Mouse (Mus musculus) brain, embryonic 14.5 days (tissue): Measurements from ENCODE around the gene Esrrg.

Experiments used
- CTCF ChIP-seq: fragments of 200-500 bp; IDR thresholded peaks from 2 replicates; pipeline ENCODE4 v1.5.1; 2012; ENCODE audit warnings: inconsistent platforms, mild to moderate bottlenecking, moderate library complexity, borderline replicate concordance; ENCODE audit not compliant: insufficient read depth, insufficient read length; ENCODE audit errors: extremely low read depth
- POLR2A ChIP-seq: fragments of 200-500 bp; IDR thresholded peaks from 2 replicates; pipeline ENCODE4 v1.6.1; 2012; ENCODE audit warnings: mild to moderate bottlenecking, inconsistent platforms, borderline replicate concordance; ENCODE audit not compliant: poor library complexity, insufficient read depth, insufficient read length, severe bottlenecking; ENCODE audit errors: extremely low read depth

- TF ChIP-seq CTCF = no peak
- no peak for TF ChIP-seq POLR2A
These were observed 550.1 kb downstream of the Esrrg start for GRCm38 (mm10) chr1:188158675-188159074.
